Mouse (Mus musculus) CH12.LX (cell line): ENCODE measurements at regions not wholly inside any gene's neighbourhood (a gene's known extent, or its start where the extent isn't known, plus 50 kb on each side); places are given as distances from the start of the nearest gene placed in this dataset.

ENCODE experiments used
- CTCF ChIP-seq, 2 experiments: IDR thresholded peaks in 1 of 2; conservative IDR thresholded peaks in 1 of 2; 2 replicates each; pipeline ENCODE4 v1.5.1; 2011 to 2012; ENCODE audit warnings: low read depth in 2 of 2, low read length in 2 of 2, improper control_type of control experiment in 1 of 2, inconsistent platforms in 1 of 2, mild to moderate bottlenecking in 1 of 2, moderate library complexity in 1 of 2
- EP300 ChIP-seq: IDR thresholded peaks from 2 replicates; pipeline ENCODE4 v1.6.1; 2011; ENCODE audit warnings: low read length, improper control_type of control experiment
- HCFC1 ChIP-seq: IDR thresholded peaks from 2 replicates; pipeline ENCODE4 v1.6.1; 2012; ENCODE audit warnings: low read depth, mild to moderate bottlenecking, inconsistent platforms, low read length, improper control_type of control experiment
- IRF4 ChIP-seq: IDR thresholded peaks from 2 replicates; pipeline ENCODE4 v1.6.1; 2014; ENCODE audit warnings: low read depth, mild to moderate bottlenecking, inconsistent platforms, low read length, improper control_type of control experiment
- NELFE ChIP-seq: IDR thresholded peaks from 2 replicates; pipeline ENCODE4 v1.6.1; 2011; ENCODE audit warnings: low read depth, low read length, improper control_type of control experiment
- POLR2A ChIP-seq: IDR thresholded peaks from 2 replicates; pipeline ENCODE4 v1.6.1; 2011; ENCODE audit warnings: low read depth, mild to moderate bottlenecking, improper control_type of control experiment, low read length
- TBP ChIP-seq: conservative IDR thresholded peaks from 2 replicates; pipeline ENCODE4 v1.6.1; 2011; ENCODE audit warnings: low read depth, low read length, improper control_type of control experiment
- TCF12 ChIP-seq: IDR thresholded peaks from 2 replicates; pipeline ENCODE4 v1.6.1; 2014; ENCODE audit warnings: low read depth, mild to moderate bottlenecking, inconsistent platforms, low read length, improper control_type of control experiment
- ZC3H11A ChIP-seq: IDR thresholded peaks from 2 replicates; pipeline ENCODE4 v1.6.1; 2012; ENCODE audit warnings: low read depth, mild to moderate bottlenecking, inconsistent platforms, low read length, improper control_type of control experiment

GRCm38 (mm10) chr6:7378651-7379050, 176.0 kb upstream of the Tac1 start:
- TF ChIP-seq IRF4 (no peak), CTCF (conservative IDR thresholded peaks at IDR 0.05 in 1 of 2, IDR thresholded peaks at IDR 0.05 in 1 of 2; ENCODE audit: low read depth in 2 of 2, low read length in 2 of 2) (no peak), ZC3H11A (no peak), POLR2A (no peak), EP300 (no peak), TBP (no peak), TCF12 (no peak), NELFE (no peak), HCFC1 (no peak)
